Mouse (Mus musculus) brain, adult 2 months (tissue): ENCODE measurements at regions not wholly inside any gene's neighbourhood (a gene's known extent, or its start where the extent isn't known, plus 50 kb on each side); places are given as distances from the start of the nearest gene placed in this dataset.

Source experiments
- DNase-seq: peaks from one replicate; pipeline ENCODE4 v3.0.0; 2011; ENCODE audit warnings: low read depth, low spot score

GRCm38 (mm10) chr3:118418981-118419380 lies 142.9 kb upstream of the Dpyd start:
- peak; percentile 49 for DNase-seq

GRCm38 (mm10) chr3:118421701-118422100 lies 140.2 kb upstream of the Dpyd start:
- DNase-seq = no peak

DNA sequence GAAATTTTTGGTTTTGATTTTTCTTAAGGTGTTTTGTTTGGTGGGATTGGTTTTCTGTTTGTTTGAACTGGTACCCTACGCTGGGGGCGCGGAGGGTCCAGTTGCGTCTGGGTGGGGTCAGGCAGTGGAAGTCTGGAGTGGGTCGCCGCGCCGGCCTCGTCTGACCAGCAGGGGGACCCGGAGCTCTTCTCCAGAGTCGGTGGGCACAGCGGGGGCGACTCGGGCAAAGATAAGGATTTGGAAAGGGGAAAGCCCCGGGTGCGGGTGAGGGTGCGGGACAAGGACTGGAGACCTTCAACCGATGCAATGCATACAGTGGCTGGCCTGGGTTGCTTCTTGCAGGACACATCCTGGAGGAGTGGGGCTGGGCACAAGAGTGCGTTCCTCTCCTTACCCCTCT lies 136.2 kb upstream of the Dpyd start:
- DNase-seq = no peak

DNA sequence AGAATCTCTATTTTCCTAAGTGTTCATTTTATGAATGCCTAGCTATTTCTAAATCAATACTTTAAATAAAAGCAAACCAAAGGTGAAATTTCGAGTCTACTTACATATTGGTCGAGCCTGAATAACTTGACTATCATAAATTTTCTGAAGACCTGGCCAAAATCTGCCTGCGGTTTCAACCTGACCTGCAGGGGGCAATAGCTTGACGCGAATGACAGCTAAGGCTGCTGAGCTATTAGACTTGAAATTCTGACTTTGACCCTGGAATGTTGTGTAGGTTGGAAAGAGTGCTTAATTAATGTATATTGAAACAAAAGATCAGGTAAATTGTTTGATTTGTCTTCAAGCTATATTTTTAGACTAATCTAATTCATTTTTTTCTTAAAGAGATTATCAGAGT lies 133.4 kb upstream of the Dpyd start:
- DNase-seq = peak; percentile 81

DNA sequence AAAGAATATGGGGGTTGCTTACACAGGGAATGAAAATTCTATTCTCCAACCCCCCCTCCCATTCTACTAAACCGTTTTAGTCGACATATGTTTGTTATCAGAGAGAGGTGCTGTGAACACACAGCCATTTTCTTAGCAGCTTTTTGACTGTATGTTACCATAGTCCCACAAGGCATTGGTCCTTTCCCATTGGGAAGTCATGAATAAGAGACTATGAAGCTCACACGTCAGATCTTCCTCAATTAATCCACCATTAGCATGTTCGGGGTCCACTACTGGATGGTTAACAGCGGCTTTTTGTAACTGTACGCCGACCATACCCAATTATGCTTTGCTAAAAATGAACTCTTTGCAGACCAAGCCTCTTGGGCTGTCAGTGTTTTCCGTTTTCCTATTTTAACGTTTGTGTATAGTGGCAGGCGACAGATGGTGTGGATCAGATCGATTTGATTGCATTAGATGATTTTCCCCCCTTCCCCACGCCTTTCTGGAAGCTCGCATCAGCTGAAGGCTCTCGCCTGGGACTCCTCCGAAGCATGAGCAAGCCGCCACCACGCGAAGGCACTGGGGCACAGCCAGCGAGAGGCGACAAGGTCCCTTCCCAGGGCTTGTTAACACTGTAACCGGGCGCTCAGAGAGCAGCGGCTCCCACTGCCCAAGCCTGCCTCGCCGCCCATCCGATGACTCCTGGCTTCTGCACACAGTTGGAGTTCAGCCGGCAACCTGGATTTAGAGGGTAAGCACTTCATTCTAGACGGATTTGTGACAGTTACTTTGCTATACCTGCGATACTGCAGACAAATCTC lies 131.9 kb upstream of the Dpyd start:
- peak; percentile 80 for DNase-seq

DNA sequence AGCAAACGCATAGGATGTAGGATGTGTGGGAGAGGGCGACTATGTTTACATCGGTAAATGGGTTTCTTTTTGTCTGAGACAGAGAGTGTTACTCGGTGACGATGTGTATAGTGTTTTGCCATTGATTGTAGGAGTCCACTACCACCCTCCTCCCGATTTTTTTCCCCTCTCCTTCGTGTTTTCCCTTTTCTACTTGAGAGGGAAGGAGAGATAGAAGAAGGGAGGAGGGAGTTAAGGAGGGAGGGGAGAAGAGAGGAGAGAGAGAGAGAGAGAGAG lies 131.4 kb upstream of the Dpyd start:
- DNase-seq = no peak

DNA sequence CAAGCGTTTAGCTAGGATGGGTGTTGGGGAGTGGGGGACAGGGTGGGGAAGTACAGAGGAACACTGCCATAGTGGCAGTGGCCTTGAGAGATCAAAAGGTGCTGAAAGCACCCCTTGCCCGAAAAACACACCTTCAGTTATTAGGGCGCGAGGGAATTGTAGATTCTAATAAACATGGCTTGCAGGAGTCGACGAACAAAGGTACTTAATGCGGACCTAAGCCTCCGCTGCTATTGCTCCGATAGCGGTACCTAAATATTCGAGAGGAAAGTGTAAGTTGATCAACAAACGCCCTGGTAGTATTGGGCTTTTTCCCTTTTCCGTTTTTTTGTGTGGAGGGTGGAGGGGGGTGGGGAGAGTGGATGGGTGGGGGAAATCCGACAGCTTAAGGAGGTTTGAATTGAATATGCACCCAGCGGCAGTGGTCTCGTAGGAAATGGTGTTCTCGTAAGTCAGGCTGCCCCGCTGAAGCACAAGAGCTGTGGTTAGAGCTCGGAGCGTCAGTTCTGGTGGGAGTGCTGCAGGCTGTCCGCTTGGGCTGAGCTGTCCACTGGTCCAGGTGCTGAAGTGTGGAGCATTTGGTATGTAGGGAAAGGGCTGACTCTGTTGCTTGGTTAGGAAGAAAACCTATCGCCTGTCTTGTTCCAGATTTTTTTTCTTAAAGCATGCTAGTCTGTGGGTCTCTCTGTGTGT lies 130.8 kb upstream of the Dpyd start:
- DNase-seq = peak; percentile 81

GRCm38 (mm10) chr3:118433441-118434021 lies 128.4 kb upstream of the Dpyd start:
- peak; percentile 53 for DNase-seq

GRCm38 (mm10) chr3:118434311-118434710 lies 127.6 kb upstream of the Dpyd start:
- peak; percentile 41 for DNase-seq

DNA sequence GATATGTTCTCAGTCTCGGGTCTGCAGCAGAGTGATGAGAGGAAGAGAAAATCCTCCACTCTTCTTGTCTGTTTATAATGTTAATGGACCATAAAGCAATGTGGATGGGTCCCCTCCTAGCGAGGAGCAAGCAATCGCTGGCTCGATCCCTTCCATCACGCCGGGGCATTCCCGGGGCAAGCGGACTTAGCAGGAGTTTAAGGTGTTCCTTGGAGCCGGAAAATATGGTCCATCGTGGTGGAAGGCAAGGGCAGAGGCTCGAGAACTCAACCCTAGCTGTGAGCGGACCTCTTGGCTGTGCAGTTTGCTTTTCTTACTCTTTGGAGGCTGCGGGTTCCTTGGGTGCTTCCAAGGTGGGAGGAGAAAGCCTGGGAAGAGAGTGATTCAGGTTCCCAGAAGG lies 127.1 kb upstream of the Dpyd start:
- peak; percentile 38 for DNase-seq

DNA sequence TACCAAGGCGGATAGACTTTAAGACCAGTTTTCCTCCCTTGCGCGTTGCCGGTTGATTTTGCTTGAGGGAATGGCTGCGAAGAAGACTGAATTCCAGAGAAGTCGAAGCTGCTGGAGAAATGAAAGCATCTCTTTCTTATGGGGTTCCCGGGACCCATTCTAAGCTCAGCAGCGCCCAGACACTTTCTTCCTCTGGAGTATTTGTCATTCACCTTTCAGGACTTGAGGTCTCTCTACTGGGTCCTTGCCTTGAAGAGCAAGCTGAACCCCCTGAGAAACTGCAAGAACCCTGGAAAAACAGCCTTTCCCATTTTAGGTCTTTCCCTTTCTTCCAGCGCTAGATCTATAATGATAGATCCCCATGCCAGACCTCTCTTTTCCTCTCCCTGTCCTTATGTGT lies 126.7 kb upstream of the Dpyd start:
- DNase-seq = no peak

DNA sequence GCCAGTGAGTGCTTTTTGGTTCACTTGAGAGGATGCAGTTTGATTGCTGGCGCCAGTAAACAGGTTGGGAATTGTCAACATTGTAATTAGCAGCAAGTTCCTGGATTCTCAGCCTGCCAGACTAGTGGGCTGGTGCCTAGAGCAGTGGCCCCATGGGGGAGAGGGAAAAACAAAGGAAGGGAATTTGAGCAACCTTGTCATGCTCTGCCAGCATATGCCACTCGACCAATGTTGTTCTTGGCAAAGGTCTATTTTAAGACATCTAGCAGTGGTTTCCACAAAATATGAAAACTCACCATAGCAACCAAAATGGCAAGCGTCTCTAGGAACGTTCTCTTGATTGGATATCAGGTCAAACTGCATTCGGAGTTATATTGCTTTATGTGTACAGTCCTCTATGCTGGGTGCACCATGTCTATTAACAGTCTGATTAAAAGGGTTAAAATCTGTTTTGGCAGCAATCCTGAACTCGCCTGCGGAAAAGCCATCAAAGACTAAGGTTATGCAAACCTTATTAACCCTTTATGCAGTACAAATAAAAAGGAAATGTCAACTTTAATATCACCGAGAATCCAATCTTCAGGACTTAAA lies 118.1 kb upstream of the Dpyd start:
- peak; percentile 54 for DNase-seq

- peak; percentile 61 for DNase-seq
Measured at GRCm38 (mm10) chr3:118445360-118445759, 116.6 kb upstream of the Dpyd start.

GRCm38 (mm10) chr3:118459636-118460035 lies 102.3 kb upstream of the Dpyd start:
- DNase-seq = peak; percentile 65

DNA sequence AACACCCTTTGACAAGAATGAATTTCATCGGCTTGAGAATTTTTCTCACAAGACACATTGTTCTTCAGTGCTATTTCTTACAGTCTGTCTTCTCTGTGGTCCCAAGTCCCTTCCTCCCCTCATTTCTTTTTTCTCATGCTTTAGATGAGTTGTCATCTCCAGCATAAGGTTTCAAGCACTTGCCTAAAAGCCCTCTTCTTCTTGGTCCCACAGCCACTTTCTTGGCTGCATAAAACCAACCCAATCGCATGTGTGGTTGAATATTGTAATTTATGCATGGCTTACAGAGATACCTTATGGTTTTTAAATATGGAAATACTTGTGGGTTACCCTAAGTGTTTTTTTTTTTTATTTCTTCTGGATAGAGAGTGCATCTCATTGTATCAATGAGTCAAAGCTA lies 96.3 kb upstream of the Dpyd start:
- no peak for DNase-seq

DNA sequence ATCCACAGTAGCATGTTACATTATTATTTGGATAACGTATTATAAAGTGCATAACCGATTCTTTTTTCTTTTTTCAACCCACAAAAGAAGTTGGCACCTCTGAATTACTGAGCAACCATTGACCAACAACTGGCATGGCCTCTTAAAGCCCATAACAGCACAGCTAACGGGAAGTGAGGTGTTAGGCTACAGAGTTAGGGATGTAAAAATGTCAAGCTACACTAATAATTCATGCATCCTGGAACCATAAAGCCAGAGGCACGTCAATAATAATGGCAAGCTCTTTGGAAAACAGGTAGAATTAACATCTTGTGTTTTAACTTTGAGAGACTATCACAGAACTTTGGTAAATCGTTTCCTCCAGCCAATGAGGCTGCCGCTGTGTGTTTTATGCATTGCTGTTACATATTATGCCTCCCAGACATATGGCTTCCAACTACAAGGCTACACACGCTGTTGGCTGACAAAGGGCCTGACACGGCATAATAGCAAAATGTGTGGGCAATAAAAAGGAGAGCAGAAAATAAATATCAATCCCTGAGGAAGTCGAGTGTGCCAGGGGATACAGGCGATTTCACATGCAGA lies 89.6 kb upstream of the Dpyd start:
- DNase-seq = no peak

DNA sequence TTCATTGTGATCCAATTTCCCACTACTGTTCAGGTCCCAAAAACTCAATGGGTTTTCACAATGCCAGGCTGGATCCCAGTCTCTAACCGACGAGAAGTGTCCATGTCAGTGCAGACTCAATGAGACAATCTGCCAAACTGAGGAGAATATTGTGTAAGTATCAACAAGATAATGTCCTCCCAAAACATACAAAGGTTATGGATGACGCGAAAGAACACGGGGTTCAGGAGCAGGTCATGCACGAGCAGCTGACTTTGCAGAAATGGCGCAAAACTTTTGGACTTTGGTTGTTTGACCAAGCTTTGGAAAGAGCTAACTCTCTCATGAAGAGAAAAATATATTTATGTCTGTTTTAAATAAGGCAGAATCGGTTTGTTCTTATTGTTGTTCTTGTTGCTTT lies 83.9 kb upstream of the Dpyd start:
- DNase-seq = no peak

DNA sequence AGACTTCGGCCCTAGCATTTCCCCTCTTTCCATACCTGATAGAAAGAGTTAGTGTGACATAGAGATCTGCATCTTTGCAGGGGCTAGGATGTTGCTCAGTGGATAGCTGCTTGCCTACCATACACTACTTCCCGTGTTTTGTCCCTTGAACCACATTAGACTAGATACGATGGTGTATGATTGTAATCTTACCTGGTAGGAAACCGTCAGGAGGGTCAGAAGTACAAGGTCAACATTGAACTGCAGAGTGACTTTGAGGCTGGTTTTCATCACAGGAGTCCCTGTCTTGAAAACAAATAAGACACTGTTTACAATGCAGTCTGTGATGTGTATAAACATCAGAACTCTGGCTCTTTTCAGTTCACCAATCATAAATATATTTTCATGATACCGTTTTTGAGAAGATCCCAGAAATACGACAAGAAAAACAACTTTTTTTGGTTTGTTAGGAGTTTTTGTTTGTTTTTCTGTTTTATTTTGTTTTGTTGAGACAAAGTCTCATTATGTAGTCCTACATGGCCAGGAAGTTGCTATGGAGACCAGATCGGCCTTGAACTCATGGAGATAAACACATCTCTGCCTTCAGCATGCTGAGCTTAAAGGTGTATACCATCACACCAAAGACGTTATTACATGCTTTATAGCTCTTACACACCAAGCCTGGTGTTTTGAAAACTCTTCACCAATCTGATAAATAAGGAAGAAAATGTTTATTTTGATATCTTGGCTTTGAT lies 81.2 kb upstream of the Dpyd start:
- DNase-seq = no peak

GRCm38 (mm10) chr3:118485966-118486365 lies 76.0 kb upstream of the Dpyd start:
- no peak for DNase-seq

GRCm38 (mm10) chr3:118487408-118487807 lies 74.5 kb upstream of the Dpyd start:
- DNase-seq = peak; percentile 56

- DNase-seq = no peak
Measured at GRCm38 (mm10) chr3:118491101-118491500, 70.8 kb upstream of the Dpyd start.

DNA sequence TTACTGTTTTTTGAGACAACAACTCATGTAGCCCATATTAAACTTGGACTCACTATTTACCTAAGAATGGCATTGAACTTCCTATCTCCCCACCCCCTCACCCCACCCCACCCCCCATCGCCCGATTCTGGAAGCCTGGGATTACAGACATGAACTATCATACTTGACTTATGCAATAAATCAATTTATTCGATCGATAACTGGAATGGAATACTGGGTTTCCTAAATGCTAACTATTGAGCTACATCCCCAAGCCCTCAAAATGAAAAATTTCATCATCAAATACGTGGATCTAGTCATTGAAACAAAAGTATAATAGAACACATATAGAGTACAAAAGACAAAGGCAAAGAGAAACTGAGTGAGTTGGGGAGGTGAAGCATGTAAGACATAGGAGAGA lies 70.1 kb upstream of the Dpyd start:
- no peak for DNase-seq
